Mouse (Mus musculus) bone marrow, adult 2 months (tissue): ENCODE data around the gene Taf6. TPM values are rescaled to one million over a fixed set of nuclear protein-coding genes. Genes with fewer than 3 reads are reported as not detected.

Experiments
- H3K27ac ChIP-seq: fragments of 200-500 bp; 2 replicates; pipeline ENCODE4 v1.5.1; 2012; ENCODE audit warnings: low read depth, mild to moderate bottlenecking, control low read depth, inconsistent platforms, low read length; ENCODE audit not compliant: control insufficient read depth, poor library complexity, insufficient read depth
- H3K4me1 ChIP-seq: fragments of 200-500 bp; 2 replicates; pipeline ENCODE4 v1.6.1; 2011; ENCODE audit warnings: low read length; ENCODE audit not compliant: control insufficient read depth, insufficient read depth
- H3K4me3 ChIP-seq: fragments of 200-500 bp; replicated peaks from 2 replicates; pipeline ENCODE3; 2011; ENCODE audit warnings: mild to moderate bottlenecking, low read depth, low read length, control low read depth; ENCODE audit not compliant: control insufficient read depth
- CTCF ChIP-seq: fragments of 200-500 bp; IDR thresholded peaks from 2 replicates; pipeline ENCODE4 v1.5.1; 2011; ENCODE audit warnings: low read length, control low read depth; ENCODE audit not compliant: control insufficient read depth, insufficient read depth
- POLR2A ChIP-seq: fragments of 200-500 bp; IDR thresholded peaks from 2 replicates; pipeline ENCODE4 v1.6.1; 2011; ENCODE audit warnings: low read depth, mild to moderate bottlenecking, control low read depth, low read length, borderline replicate concordance; ENCODE audit not compliant: control insufficient read depth
- WGBS: fragments of 180-500 bp; shearing (Covaris S2); methylation state at CpG from one replicate; pipeline ENCODE4 v1.1.7; 2018; 5-methylcytosine and 5-hydroxymethylcytosine counted together
- polyA plus RNA-seq: library from polyadenylated mRNA; stranded (reverse); fragments of >200 nt; gene quantifications from 2 replicates; pipeline ENCODE4 v1.2.4, GENCODE M21; 2011; ENCODE audit warnings: low replicate concordance; ENCODE audit not compliant: missing spikeins, insufficient read depth, insufficient read length

Taf6 gene
- polyA plus RNA-seq, 1 experiment: 31.0 TPM

GRCm38 (mm10) chr5:138194755-138195345 lies 7.6 kb upstream of the Taf6 start:
- no peak; the same call in 1 of the 2 replicates for TF ChIP-seq POLR2A
- no peak for TF ChIP-seq CTCF

GRCm38 (mm10) chr5:138193771-138194727 lies 6.8 kb upstream of the Taf6 start, which contains the start of gene Mblac1:
Gene Mblac1, plus strand, starts transcription at chr5:138194314.
- no peaks in the 10 kb centered on the region; the same call in 1 of the 2 replicates for H3K4me1 ChIP-seq
- peak within 1 kb of the TSS; percentile 77 for H3K27ac ChIP-seq
- peak within 1 kb of the TSS; percentile 93 for H3K4me3 ChIP-seq
- 1% methylated on average over 54 of the region's 54 CpGs for WGBS
- no peak for TF ChIP-seq CTCF
- peak; percentile 78; the same call in 1 of the 2 replicates for TF ChIP-seq POLR2A

More at GRCm38 (mm10) chr5:138194755-138195345, 7.6 kb upstream of the Taf6 start:
- WGBS: 1% methylated on average over 29 of the region's 29 CpGs
- Histone ChIP-seq H3K27ac (peak overlapping the region; percentile 77), H3K4me1 (no peaks in the 10 kb centered on the region; the same call in 1 of the 2 replicates), H3K4me3 (peak overlapping the region; percentile 93)

- TF ChIP-seq CTCF (no peak), POLR2A (no peak)
- H3K27ac ChIP-seq: 0 out of 2 replicates have a peak overlapping the region, but pooled peaks have one; percentile 10
- 0% methylated on average over 10 of the region's 10 CpGs for WGBS
- peak overlapping the region; percentile 80 for H3K4me3 ChIP-seq
- no peaks in the 10 kb centered on the region; the same call in 1 of the 2 replicates for H3K4me1 ChIP-seq
Measured at GRCm38 (mm10) chr5:138187661-138188306, 533 bp upstream of the Taf6 start.

- 49% methylated on average over 3 of the region's 3 CpGs for WGBS
- Histone ChIP-seq H3K4me3 (no peak overlapping the region), H3K27ac (no peak overlapping the region), H3K4me1 (no peaks in the 10 kb centered on the region; the same call in 1 of the 2 replicates)
- no peak for TF ChIP-seq CTCF
- no peak for TF ChIP-seq POLR2A
Measured at GRCm38 (mm10) chr5:138173217-138173616, 14.0 kb downstream of the Taf6 start.

- peak within 1 kb of the TSS; percentile 84 for H3K27ac ChIP-seq
- peak; percentile 78 for TF ChIP-seq POLR2A
- no peak for TF ChIP-seq CTCF
- H3K4me3 ChIP-seq: peak within 1 kb of the TSS; percentile 82
- no peaks in the 10 kb centered on the region; the same call in 1 of the 2 replicates for H3K4me1 ChIP-seq
- WGBS: under 1% methylated on average over 54 of the region's 54 CpGs
Measured at GRCm38 (mm10) chr5:138171695-138172491, 15.4 kb downstream of the Taf6 start, which contains the start of the genes Ap4m1 and Mcm7. Gene Ap4m1, plus strand, starts transcription at chr5:138172002. Gene Mcm7, minus strand, starts transcription at chr5:138172422.

- Histone ChIP-seq H3K4me3 (peak overlapping the region; percentile 82), H3K27ac (peak overlapping the region; percentile 84), H3K4me1 (no peaks in the 10 kb centered on the region; the same call in 1 of the 2 replicates)
- TF ChIP-seq CTCF (no peak; the same call in 1 of the 2 replicates), POLR2A (peak; percentile 45; the same call in 1 of the 2 replicates)
- WGBS: under 1% methylated on average over 47 of the region's 47 CpGs
Measured at GRCm38 (mm10) chr5:138170936-138171561, 16.2 kb downstream of the Taf6 start.

GRCm38 (mm10) chr5:138165594-138165993 lies 21.7 kb downstream of the Taf6 start:
- H3K4me1 ChIP-seq: peaks cover 2% of the 10 kb centered on the region

More at GRCm38 (mm10) chr5:138165594-138165993, 21.7 kb downstream of the Taf6 start:
- Histone ChIP-seq H3K4me3 (no peak overlapping the region), H3K27ac (no peak overlapping the region)
- 93% methylated on average over 8 of the region's 8 CpGs for WGBS
- TF ChIP-seq CTCF (no peak), POLR2A (no peak)
